Mouse (Mus musculus): ENCODE measurements around the gene Pde4d.

Gene Pde4d

GRCm38 (mm10) chr13:109639286-109639685 lies 1189.5 kb downstream of the Pde4d start:
- DNase-seq, result no peak

DNA sequence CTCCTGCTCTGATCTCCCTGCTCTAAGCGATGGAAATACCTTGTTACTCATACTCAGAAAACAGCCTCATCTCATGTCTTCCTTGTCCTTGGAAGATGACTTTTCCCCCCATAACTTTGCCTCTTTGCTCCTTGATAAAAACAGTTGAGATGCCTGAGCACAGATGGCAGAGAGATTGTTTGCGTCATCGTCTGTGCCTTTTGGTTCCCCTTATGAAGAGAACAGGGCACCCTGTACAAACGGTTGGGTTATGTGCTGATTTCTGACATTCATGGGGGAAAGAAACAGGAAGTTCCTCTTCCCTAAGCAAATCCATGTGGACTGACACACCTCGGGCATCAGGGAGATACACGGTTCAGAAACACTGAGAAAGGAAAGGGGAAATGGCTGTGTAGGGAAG lies 1191.8 kb downstream of the Pde4d start:
- no peak for DNase-seq

DNA sequence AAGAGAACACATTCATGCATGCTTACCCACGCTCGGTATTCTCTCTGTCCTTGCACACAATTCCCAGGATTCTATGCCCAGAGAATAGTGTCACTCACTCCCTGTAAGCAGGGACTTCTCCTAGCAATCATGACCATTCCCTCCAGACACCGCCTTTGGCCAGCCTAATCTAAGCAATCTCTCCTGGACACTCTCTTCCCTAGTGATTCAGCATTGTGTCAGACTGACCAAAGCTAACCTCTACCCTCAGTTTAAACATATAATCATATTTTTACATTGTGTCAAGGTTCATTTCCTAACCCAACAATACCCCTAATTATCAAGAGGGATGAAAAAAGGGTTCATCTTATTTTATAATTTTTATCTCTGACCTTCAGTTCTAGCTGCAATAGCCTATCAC lies 1193.7 kb downstream of the Pde4d start:
- DNase-seq, result no peak

DNA sequence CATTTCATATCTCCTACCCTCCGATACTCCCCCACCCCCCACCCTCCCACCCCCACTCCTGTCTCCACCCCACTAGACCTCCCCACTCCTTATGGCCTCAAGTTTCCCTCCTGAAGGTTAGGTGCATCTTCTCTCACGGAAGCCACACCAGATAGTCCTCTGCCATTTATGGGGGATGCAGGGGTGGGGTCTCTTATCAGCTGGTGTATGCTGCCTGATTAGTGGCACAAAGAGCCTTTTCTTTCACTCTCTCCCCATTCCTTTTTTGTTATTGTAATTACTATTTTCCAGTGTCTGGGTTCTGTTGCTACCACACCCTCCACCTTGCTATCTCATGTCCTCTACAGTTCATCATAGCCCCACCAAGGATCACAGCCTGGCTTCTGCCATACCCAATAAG lies 1194.3 kb downstream of the Pde4d start:
- no peak for DNase-seq

- DNase-seq, result no peak
Observed at GRCm38 (mm10) chr13:109645284-109645909, 1195.6 kb downstream of the Pde4d start.

DNA sequence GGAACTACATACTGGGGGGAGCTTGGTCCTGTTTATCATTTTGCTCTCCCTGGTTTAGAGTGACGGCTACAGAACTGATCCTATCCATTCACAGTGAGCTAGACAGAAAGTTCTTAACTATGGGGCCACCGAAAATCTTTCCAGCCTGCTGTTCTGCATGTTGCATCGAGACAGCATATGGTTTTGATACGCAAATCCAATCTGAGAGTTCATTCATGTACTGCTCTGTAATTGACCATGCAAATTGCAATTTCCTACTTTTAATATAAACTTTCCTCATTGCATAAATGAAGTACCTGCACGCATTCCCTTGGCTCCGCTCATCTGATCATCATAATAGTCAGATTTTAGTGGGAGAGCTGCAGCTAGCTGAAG lies 1196.1 kb downstream of the Pde4d start:
- DNase-seq, result no peak

- no peak for DNase-seq
Observed at GRCm38 (mm10) chr13:109646597-109647232, 1197.0 kb downstream of the Pde4d start.

DNA sequence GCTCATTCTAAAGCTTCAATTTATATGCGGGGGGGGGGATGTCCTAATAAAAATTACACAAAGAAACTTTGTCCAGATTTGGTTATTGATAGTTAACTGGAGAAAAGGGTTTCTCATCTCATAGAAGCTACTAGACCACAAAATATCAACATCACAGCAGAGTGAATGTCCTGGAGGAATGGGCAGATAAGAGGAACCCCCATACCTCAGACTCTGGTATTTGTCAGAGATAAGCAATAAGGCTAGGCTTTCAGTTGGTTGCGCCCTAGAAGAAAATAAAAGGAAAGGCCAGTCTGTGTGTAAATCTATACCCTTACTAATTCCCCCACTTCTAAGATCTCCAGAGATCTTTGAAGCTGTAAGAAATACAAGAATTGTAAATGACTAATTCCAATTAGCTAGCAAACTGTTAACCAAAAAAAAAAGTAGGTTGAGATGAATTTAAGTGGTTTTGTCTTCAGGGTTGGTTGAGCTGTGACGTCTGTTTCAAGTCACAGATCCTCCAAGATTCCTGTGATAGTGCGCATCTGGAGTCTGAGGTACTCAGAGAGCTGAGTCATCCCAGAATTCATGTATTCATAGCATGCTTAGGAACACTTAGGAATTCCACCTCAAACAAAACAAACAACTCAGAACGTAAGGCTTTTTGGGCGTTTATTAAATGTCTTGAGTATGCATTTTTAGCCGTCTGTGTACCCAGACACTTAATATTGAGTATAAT lies 1197.9 kb downstream of the Pde4d start:
- DNase-seq, result no peak

GRCm38 (mm10) chr13:109648311-109648710 lies 1198.6 kb downstream of the Pde4d start:
- no peak for DNase-seq

DNA sequence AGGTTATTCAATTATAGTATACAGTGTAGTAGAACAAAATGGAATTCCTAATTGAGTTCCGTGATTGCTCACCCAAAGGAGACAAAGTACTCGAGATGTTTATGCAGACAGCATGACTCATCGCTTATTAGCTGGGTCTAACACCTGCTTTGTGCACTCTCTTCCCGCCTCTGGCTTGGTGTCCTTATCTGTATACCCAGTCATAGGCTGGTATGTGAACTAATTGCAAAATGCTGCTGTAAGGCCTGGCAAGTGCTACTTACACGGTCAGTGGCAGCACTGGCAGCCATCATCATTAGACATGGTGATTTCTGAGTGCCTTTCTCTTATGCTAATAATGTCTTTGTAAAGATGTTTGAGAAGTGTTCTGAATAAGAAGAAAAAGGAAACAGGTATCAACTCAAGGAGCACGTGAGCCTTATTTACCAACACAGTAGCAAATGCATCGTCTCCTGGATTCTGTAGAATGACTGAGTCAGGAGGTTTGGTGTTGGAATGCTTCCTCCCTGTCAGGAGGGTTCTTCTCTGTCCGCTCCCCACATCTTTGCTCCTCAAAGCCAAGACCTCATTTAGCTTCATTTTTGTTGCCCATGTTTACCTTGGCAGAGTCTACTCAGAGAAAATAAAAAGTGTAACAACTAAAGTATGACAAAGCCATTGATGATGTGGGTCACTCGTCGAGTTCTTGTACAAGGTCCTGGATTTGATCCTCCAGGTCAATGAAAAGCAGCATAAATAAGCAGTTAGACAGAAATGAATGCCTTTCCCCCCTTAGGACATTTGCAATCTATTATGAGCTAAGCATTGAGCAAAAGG lies 1202.2 kb downstream of the Pde4d start:
- DNase-seq, result no peak

DNA sequence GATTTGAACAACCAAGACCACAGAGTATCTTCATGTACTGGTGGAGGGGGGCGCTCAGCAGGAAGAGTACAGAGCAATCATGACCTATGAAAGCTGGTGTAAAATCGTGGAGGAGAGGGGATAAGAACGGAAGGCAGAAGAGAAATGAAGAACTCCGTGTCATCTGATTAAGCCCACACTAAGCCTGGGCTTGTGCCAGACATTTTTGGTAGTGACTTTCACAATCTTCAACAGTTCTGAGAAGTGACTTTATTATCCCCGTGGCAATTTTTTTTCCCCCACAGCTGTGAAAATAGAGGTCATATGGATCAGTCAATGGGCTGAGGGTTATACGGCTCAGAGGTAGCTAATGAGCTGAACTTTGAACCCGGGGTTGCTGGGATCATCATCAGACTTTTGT lies 1202.9 kb downstream of the Pde4d start:
- no peak for DNase-seq

DNA sequence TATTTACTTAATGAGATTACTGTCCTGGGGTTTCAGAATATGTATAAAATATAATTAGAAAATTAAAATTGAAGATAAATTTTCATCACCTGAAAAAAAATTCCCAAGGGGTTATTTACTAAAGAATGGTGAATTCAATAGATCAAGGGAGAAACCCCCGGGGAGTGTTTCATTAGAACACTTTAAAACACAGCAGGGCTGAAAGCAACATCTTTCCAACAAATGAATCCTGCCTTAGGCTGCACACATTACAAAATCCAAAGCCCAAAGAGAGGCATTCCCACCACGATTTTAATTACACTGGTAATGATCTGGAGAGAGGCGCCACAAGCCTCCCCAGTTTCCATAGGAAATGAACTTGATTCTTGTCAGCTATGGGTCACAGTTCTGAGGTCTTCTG lies 1205.6 kb downstream of the Pde4d start:
- DNase-seq, result no peak

DNA sequence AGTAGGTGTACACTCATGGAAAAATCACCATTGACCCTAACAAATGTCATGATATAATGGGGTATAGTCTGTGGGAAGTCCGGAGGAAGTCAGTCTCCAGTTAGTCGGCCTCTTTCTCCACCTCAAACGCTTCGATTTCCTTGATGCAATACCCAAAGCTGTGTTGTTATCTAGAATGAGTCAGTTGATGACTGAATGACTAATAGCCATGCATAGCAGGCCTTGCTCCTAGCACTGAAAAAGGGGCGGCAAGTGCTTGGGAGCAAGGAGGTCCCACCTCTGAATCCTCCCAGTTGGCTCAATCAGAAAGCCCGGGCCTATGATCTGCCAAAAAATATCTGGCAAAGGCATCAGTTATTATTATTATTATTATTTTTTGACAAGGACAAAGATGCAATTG lies 1209.4 kb downstream of the Pde4d start:
- no peak for DNase-seq

DNA sequence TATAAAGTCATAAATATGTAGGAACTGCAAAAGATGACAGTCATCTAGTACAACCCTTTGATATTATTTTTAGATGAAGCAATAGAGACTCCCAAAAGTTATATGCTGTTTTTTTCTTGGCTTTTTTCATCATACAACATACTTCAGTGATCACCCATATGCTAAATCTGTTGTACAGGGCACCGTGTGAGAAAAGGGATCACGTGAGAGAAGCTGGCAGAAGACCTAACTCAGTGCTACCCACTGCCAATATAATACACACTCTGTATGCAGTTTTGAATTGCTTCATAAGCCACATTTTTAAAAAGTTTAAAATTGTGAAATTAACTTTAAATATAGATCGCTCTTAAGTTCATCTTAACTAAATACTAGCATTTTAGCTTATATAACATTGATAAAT lies 1211.6 kb downstream of the Pde4d start:
- no peak for DNase-seq

DNA sequence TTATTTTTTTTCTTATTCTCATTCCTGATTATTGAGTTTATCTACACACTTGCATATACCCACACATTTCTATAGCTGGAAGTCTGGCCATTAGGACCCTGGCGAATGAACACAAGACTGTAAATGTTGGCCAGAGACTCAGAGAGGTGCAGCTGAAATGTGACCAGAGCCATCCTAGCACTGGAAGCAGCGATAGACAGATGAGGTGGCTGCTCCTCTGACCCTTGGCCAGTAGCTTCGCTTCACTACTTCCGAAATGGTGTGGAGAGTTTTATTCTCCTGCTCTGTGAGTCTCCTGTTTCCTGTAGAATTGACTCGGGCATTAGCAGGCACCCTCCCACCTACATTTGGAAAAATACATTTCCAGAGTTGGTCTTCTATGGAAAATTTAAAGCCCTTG lies 1212.4 kb downstream of the Pde4d start:
- DNase-seq, result peak; percentile 54

DNA sequence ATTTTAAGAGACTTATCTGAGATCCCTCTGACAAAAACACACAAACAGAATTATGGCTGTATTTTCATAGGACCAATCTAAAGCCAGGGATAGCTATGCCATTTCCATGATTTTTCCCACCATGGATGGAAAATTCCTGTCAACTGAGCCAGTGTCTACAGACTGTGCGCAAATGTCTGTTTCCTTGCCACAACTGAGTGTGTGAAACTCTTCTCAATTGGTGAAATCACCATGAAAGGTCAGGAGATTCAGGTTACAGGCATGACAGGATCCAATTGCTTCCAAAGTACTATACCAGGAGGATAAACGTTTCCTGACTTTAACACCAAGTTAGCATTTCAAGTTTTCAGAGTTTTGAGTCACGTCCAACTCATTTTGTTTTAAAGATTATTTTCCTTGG lies 1213.0 kb downstream of the Pde4d start:
- no peak for DNase-seq

DNA sequence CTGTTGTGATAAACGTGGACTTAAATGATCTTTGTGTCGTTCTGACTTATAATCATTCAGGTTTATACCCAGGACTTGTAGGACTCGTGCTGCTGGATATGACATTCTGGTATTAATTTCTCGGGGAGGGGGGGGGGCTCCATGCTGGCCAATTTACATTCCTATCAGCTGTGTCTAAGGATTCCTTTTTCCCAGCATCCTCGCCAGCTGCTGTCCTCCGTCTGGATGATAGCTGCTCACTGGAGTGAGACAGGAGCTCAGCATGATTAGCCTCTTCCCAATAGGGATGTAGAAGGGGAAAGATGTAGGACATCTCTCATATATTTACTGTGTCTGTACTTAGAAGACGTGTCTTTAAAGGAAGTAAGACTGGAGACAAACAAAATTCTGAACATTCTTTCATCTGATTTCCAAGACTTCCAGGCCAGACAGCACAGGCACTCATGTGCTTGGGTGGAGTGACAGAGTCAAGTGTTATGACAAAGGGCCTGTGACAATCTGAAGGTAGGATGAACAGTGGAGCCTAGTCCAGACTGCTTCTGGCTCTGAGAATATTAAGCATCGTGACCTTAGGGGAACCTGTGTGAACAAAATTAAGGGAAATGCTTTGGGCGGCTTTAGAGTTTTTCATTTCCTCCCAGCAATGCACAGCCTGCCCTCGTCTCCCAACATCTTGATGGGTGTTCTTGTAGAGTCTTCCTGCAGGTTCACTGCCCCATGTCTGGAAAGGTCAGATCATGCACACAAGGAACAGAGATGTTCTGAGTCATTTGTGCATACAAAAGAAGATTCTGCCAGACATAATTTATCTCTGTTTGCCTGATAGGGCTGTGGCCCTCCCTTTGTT lies 1215.4 kb downstream of the Pde4d start:
- DNase-seq, result peak; percentile 33

DNA sequence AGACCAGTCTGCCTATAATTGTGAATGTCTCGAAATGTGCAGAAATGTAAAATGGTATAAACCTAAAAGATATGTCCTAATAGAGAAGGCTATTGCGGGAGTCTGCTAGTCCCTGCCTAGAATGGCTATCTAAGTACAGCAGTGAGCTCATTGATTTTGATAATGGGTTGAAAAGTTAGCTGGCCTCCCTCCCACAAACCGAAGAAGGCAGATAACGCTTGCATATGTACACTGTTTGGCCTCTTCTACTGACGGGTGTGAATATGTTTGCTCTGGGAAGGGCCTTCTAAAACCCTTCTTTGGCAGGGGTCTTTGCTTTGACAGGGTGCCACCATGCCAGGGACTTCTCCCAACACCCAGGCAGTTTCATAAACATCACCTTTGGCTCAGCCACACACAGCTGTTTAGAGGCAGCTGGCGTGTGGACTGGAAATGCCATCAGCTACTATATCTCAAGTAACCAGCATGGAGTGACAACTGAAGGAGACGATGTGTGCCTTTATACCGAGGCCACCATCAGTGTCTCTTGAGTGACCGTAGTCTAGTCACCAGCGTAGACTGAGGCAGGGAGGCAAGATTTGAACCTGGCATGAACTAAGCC lies 1216.2 kb downstream of the Pde4d start:
- no peak for DNase-seq

DNA sequence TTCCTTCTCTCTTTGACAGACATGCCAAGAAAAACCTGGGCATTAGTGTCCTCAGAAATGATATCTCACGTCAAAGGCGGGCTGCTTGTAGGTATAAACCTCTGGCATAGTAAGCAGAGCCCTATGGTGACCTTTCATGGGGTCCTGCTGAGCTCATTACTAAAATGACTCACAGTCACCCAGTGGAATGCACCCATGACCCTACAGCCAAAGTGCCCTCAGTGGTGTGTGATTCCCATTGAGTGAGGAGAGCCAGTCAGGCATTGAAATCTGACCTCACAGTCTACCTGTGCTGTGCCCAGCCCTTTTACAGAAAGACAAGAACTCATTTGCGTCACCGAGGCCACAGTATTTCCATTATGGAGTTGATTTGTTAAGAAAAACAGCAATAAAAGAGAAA lies 1220.2 kb downstream of the Pde4d start:
- peak; percentile 17 for DNase-seq

DNA sequence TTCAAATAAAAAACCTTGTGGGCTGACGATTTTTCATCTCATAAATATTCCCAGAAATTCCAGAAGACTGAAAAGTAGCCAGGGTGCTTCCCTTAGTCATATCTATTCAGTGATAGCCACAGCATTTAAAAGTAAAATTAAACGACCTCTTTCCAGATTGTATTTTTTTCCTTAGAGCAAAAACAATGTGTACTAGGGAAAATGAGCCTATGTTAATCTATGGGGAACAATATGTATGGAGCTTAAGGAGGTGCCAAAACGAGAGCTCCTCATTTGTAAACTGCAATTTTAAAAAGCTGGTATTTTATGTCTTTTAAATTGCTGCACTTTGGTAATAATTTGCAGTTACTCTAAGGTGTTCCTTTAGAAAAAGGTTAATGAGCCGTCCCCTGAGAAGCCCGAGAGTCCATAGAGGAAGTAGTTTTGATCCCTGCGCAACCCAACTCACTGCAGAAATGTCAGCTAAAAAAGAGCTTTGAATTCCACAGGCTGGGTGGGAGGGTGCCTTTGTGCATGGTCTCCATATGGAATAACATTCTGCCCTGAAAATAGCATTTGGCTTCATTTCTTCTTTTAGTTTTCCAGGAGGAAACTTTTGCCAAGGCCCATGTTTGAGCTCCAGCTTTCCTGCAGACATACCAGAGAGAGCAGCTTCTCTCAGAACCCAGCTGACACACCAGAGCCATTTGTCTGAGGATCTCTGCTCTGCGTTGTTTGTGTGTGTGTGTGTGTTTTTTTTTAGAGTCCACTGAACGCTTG lies 1222.0 kb downstream of the Pde4d start:
- no peak for DNase-seq

- DNase-seq, result no peak
Observed at GRCm38 (mm10) chr13:109677047-109677446, 1227.3 kb downstream of the Pde4d start.
